Mouse (Mus musculus) midbrain, embryonic 11.5 days (tissue): Measurements from ENCODE around the gene Itpk1. TPM values are rescaled to one million over a fixed set of nuclear protein-coding genes. Genes with fewer than 3 reads are reported as not detected.

ENCODE experiments used
- ATAC-seq: fragments of 200-750 bp; cut with Nextera tagmentation; 2 replicates; pipeline ENCODE4 v1.8.0; 2017; ENCODE audit warnings: moderate TSS enrichment, moderate library complexity; ENCODE audit not compliant: low FRiP score
- DNase-seq: peaks from one replicate; pipeline ENCODE4 v3.0.0; 2015; ENCODE audit warnings: low spot score; ENCODE audit errors: missing footprints
- H3K27ac ChIP-seq: fragments of 300-500 bp; sonication (generic); 2 replicates; pipeline ENCODE4 v1.5.1; 2014; ENCODE audit warnings: low read depth, low read length
- H3K27me3 ChIP-seq: fragments of 300-500 bp; sonication (generic); 2 replicates; pipeline ENCODE4 v1.6.1; 2014; ENCODE audit warnings: mild to moderate bottlenecking, low read length, moderate library complexity, mixed read lengths; ENCODE audit not compliant: control insufficient read depth, insufficient read depth
- H3K36me3 ChIP-seq: fragments of 300-500 bp; sonication (generic); 2 replicates; pipeline ENCODE4 v1.6.1; 2014; ENCODE audit warnings: mild to moderate bottlenecking, low read length, moderate library complexity, mixed read lengths; ENCODE audit not compliant: control insufficient read depth, insufficient read depth
- H3K4me1 ChIP-seq: fragments of 300-500 bp; sonication (generic); 2 replicates; pipeline ENCODE4 v1.6.1; 2014; ENCODE audit warnings: low read length; ENCODE audit not compliant: control insufficient read depth, insufficient read depth
- H3K4me2 ChIP-seq: fragments of 300-500 bp; sonication (generic); 2 replicates; pipeline ENCODE4 v1.6.1; 2014; ENCODE audit warnings: mild to moderate bottlenecking, moderate library complexity
- H3K4me3 ChIP-seq: fragments of 300-500 bp; sonication (generic); 2 replicates; pipeline ENCODE4 v1.5.1; 2014; ENCODE audit warnings: low read depth, low read length
- H3K9ac ChIP-seq: fragments of 300-500 bp; sonication (generic); 2 replicates; pipeline ENCODE4 v1.6.1; 2014; ENCODE audit warnings: low read length
- H3K9me3 ChIP-seq: fragments of 300-500 bp; sonication (generic); 2 replicates; pipeline ENCODE4 v1.6.1; 2016; ENCODE audit warnings: low read length; ENCODE audit not compliant: control insufficient read depth
- WGBS: fragments of 180-500 bp; shearing (Covaris S2); extraction: QIAGEN DNeasy Blood & Tissue Kit; methylation state at CpG from one replicate; pipeline ENCODE4 v1.1.7; 2014; 5-methylcytosine and 5-hydroxymethylcytosine counted together
- polyA plus RNA-seq: library from polyadenylated mRNA; unstranded; fragments of >200 nt; fragmentation: Nextera tagmentation; extraction: Ambion mirVana; gene quantifications from 2 replicates; pipeline ENCODE4 v1.2.1, GENCODE M21; 2014

Gene Itpk1
- polyA plus RNA-seq, 1 experiment from 2014 or later, result 14.2 TPM

- H3K9me3 ChIP-seq, result no peaks in the 10 kb centered on the region
- no peak overlapping the region for H3K27ac ChIP-seq
- ATAC-seq (no peak), DNase-seq (no peak)
- no peak overlapping the region for H3K4me2 ChIP-seq
- H3K9ac ChIP-seq, result no peak overlapping the region
- no peaks in the 10 kb centered on the region for H3K27me3 ChIP-seq
- peaks cover 5% of the 10 kb centered on the region for H3K4me1 ChIP-seq
- WGBS, result 83% methylated on average over 12 of the region's 12 CpGs
- H3K4me3 ChIP-seq, result no peak overlapping the region
- no peaks in the 10 kb centered on the region for H3K36me3 ChIP-seq
These were observed 82.4 kb downstream of the Itpk1 start for GRCm38 (mm10) chr12:102622302-102622842.

GRCm38 (mm10) chr12:102621811-102622210, 82.9 kb downstream of the Itpk1 start:
- H3K27me3 ChIP-seq, result no peaks in the 10 kb centered on the region
- H3K4me2 ChIP-seq, result no peak overlapping the region
- H3K27ac ChIP-seq, result no peak overlapping the region
- H3K4me1 ChIP-seq, result peaks cover 5% of the 10 kb centered on the region
- no peaks in the 10 kb centered on the region for H3K36me3 ChIP-seq
- DNase-seq (no peak), ATAC-seq (no peak)
- WGBS, result 91% methylated on average over 4 of the region's 4 CpGs
- no peak overlapping the region for H3K4me3 ChIP-seq
- H3K9me3 ChIP-seq, result no peaks in the 10 kb centered on the region
- H3K9ac ChIP-seq, result no peak overlapping the region

GRCm38 (mm10) chr12:102621205-102621604, 83.5 kb downstream of the Itpk1 start:
- no peaks in the 10 kb centered on the region for H3K36me3 ChIP-seq
- no peak for ATAC-seq
- H3K27me3 ChIP-seq, result no peaks in the 10 kb centered on the region
- H3K9me3 ChIP-seq, result no peaks in the 10 kb centered on the region
- no peak overlapping the region for H3K4me2 ChIP-seq
- H3K9ac ChIP-seq, result no peak overlapping the region
- no peak overlapping the region for H3K27ac ChIP-seq
- H3K4me3 ChIP-seq, result no peak overlapping the region
- peaks cover 5% of the 10 kb centered on the region for H3K4me1 ChIP-seq
- DNase-seq, result no peak
- WGBS, result 85% methylated on average over 4 of the region's 4 CpGs

- DNase-seq, result no peak
- Histone ChIP-seq H3K9ac (no peak overlapping the region), H3K36me3 (no peaks in the 10 kb centered on the region), H3K4me1 (peaks cover 5% of the 10 kb centered on the region), H3K4me2 (no peak overlapping the region), H3K27me3 (no peaks in the 10 kb centered on the region), H3K27ac (no peak overlapping the region), H3K4me3 (no peak overlapping the region), H3K9me3 (no peaks in the 10 kb centered on the region)
- ATAC-seq, result no peak
- WGBS, result 36% methylated on average over 7 of the region's 7 CpGs
These were observed 84.8 kb downstream of the Itpk1 start for GRCm38 (mm10) chr12:102619908-102620307.

- H3K4me2 ChIP-seq, result no peak overlapping the region
- ATAC-seq (no peak), DNase-seq (no peak)
- 81% methylated on average over 9 of the region's 9 CpGs for WGBS
- H3K27me3 ChIP-seq, result no peaks in the 10 kb centered on the region
- H3K4me3 ChIP-seq, result no peak overlapping the region
- H3K9ac ChIP-seq, result no peak overlapping the region
- H3K4me1 ChIP-seq, result peaks cover 5% of the 10 kb centered on the region
- H3K27ac ChIP-seq, result no peak overlapping the region
- H3K36me3 ChIP-seq, result no peaks in the 10 kb centered on the region
- H3K9me3 ChIP-seq, result no peaks in the 10 kb centered on the region
These were observed 86.6 kb downstream of the Itpk1 start for GRCm38 (mm10) chr12:102618085-102618484.

- no peak overlapping the region for H3K4me3 ChIP-seq
- no peak overlapping the region for H3K27ac ChIP-seq
- no peaks in the 10 kb centered on the region for H3K27me3 ChIP-seq
- peaks cover 11% of the 10 kb centered on the region for H3K4me1 ChIP-seq
- 78% methylated on average over 7 of the region's 7 CpGs for WGBS
- no peaks in the 10 kb centered on the region for H3K36me3 ChIP-seq
- H3K9ac ChIP-seq, result no peak overlapping the region
- peak; percentile 36; the same call in 1 of the 2 replicates for ATAC-seq
- H3K4me2 ChIP-seq, result no peak overlapping the region
- no peak for DNase-seq
- no peaks in the 10 kb centered on the region for H3K9me3 ChIP-seq
These were observed 87.7 kb downstream of the Itpk1 start for GRCm38 (mm10) chr12:102616843-102617519.

GRCm38 (mm10) chr12:102616201-102616600, 88.5 kb downstream of the Itpk1 start:
- no peaks in the 10 kb centered on the region for H3K27me3 ChIP-seq
- H3K9ac ChIP-seq, result no peak overlapping the region
- no peak overlapping the region for H3K27ac ChIP-seq
- peaks cover 11% of the 10 kb centered on the region for H3K4me1 ChIP-seq
- WGBS, result 62% methylated on average over 4 of the region's 4 CpGs
- no peaks in the 10 kb centered on the region for H3K36me3 ChIP-seq
- no peak overlapping the region for H3K4me3 ChIP-seq
- H3K9me3 ChIP-seq, result no peaks in the 10 kb centered on the region
- ATAC-seq (no peak), DNase-seq (no peak)
- no peak overlapping the region for H3K4me2 ChIP-seq

GRCm38 (mm10) chr12:102613411-102613810, 91.3 kb downstream of the Itpk1 start:
- no peak overlapping the region for H3K4me3 ChIP-seq
- H3K4me1 ChIP-seq, result peaks cover 6% of the 10 kb centered on the region; the same call in 1 of the 2 replicates
- no peak overlapping the region for H3K9ac ChIP-seq
- WGBS, result 92% methylated on average over 4 of the region's 4 CpGs
- H3K36me3 ChIP-seq, result no peaks in the 10 kb centered on the region
- no peak for DNase-seq
- no peaks in the 10 kb centered on the region for H3K9me3 ChIP-seq
- H3K27ac ChIP-seq, result no peak overlapping the region
- ATAC-seq, result no peak
- no peak overlapping the region for H3K4me2 ChIP-seq
- H3K27me3 ChIP-seq, result no peaks in the 10 kb centered on the region

- no peaks in the 10 kb centered on the region for H3K36me3 ChIP-seq
- H3K4me3 ChIP-seq, result no peak overlapping the region
- 96% methylated on average over 1 of the region's 1 CpGs for WGBS
- no peaks in the 10 kb centered on the region for H3K9me3 ChIP-seq
- no peak overlapping the region for H3K27ac ChIP-seq
- peaks cover 6% of the 10 kb centered on the region; the same call in 1 of the 2 replicates for H3K4me1 ChIP-seq
- ATAC-seq (peak; percentile 64; the same call in 1 of the 2 replicates), DNase-seq (no peak)
- H3K9ac ChIP-seq, result no peak overlapping the region
- H3K4me2 ChIP-seq, result no peak overlapping the region
- no peaks in the 10 kb centered on the region for H3K27me3 ChIP-seq
These were observed 92.3 kb downstream of the Itpk1 start for GRCm38 (mm10) chr12:102612431-102612830.
